Mouse (Mus musculus) urinary bladder, adult 2 months (tissue): ENCODE data around the gene Cadm1. TPM values are rescaled to one million over a fixed set of nuclear protein-coding genes. Genes with fewer than 3 reads are reported as not detected.

Experiments used
- DNase-seq: peaks from one replicate; pipeline ENCODE4 v3.0.0; 2022; ENCODE audit warnings: low spot score
- polyA plus RNA-seq: library from polyadenylated mRNA; depleted of rRNA; stranded (reverse); fragments of >200 nt; gene quantifications from 2 replicates; pipeline ENCODE4 v1.2.3, GENCODE M21; 2012

The Cadm1 gene
- polyA plus RNA-seq, 1 experiment = 9.3 TPM

DNA sequence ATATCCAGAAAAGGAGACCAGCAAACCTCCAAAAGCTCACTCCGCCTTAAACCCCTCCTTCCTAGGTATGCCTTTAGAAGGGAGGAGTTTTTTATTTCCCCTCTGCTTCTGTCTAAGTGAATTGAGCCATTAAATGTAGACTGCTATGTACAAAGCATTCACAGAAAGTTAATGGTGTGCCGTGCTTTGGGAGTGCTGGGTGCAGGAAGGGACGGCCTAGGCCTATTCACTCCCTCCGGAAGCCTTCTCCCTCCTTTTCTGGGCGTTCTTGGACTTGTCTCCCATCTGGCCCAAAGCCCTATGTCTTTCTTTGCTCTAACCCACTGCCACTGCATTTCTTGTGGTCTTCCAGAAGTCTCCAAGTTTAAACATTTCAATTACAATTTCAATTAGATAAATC, 268.5 kb downstream of the Cadm1 start:
- no peak for DNase-seq

DNA sequence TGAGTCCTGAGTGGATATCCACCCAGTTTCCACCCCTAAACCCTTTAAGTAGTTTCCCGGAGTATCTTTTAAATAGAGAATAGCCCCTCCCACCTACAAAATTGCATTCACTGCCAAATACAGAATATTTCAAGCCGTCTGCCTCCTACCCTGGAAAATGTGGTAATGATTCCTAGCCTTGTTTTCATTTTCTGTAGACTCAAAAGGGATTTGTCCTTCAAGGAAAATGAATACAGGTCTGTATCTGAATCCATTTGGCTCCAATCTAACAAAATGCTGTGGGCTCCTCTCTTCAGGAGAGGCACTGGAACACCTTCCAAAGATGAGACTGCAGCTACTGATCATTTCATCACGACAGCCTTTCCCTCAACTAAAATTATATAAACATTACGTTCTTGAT, 271.3 kb downstream of the Cadm1 start:
- DNase-seq = no peak

DNA sequence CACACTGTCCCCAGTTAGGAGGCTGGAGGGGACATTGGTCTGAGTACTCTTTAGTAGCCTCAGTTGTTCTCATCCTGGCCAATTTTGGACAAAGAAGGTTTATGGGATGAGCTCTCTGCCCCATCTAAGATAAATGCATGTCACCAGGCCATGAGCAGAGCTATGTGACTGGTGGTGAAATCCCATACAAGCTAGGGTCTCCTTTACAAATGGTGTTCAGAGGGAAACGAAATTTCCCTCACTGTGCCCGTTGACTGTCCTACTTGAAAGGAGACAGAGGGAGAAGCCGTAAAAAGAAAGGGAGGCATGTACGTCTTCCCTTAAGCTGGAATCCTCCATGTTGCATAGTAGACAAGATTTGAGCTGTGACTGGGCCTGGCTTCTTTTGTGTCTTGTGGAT, 272.6 kb downstream of the Cadm1 start:
- no peak for DNase-seq

DNA sequence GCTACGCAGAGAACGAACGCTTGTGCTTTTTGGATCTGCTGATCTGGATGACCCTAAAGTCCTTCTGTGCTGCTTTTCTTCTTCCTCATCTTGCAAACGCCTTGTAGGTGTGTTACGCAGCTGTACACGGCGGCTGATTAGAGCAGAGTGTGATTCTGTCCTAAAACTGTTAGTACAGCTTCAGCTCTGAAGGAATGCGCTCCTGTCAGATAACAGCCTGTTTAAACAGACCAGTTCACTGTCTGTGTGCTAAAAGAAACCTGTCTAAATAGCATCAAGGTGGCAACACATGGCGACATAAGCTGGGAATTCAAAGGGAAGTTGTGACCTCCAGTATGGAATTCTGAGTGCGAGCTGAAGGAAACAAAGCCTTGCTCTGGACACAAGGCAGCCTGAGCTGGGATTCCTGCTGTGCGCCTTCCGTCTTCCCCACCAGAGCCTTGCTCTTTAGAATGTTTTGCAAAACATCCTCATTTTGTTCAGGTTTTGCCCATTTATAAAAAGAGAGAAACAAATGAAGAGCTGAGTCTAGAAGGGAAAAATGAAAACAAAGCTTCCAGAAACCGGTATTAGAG, 273.6 kb downstream of the Cadm1 start:
- no peak for DNase-seq

DNA sequence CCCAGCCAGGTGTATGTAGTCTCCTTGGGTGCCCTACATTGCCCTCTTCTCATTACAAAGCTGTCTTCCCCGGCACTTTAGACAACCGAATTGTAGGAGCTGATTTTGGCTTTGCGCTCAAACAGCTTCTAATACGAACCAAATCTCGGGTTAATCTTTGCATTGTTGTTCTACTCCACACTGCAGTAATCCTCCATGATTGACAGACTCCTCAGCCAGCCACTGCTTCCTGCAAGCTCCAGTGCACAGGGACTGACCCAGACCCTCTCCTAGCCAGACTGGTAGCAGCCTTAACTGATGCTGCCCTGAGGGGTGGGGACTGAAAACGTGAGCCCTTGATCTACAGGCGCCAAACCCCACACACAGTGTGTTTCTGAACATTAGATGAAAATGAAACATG, 275.7 kb downstream of the Cadm1 start:
- no peak for DNase-seq

DNA sequence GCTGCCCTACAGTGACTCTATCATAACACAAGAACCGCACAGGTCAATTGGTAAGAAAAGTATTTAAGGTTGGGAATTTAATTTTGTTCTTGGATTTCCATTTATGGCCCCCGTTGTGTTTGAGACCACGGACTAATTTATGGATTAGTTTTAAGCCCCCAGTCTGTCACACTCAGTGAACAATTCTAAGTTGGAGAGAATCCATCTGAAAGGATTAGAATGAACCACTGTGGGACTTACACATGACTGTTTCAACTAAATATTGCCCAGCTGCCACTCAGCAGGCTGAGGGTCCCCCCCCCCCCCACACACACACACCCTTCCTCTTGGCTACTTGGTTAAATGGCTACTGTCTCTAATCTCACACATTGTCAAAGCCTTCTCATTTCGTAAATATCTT, 295.7 kb downstream of the Cadm1 start:
- DNase-seq = no peak

DNA sequence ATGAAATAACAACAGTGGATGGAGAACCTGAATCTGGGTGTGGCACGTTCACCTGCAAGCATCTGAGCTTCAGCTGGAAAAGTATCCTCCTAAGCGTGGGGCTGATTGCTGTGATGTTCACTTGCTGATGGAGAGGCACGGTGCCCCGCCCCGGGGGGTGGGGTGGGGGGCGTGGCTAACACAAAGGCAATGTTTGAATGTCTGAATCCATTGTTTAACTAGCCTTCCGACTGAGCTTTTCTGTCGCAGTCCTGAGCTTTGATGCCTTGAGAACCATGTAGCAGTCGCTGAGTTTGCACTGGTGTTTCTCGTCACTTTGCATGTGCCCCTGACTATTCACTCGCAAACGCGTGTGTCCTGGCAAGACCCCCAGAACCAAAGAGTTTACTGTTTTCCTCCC, 298.8 kb downstream of the Cadm1 start:
- DNase-seq = no peak

DNA sequence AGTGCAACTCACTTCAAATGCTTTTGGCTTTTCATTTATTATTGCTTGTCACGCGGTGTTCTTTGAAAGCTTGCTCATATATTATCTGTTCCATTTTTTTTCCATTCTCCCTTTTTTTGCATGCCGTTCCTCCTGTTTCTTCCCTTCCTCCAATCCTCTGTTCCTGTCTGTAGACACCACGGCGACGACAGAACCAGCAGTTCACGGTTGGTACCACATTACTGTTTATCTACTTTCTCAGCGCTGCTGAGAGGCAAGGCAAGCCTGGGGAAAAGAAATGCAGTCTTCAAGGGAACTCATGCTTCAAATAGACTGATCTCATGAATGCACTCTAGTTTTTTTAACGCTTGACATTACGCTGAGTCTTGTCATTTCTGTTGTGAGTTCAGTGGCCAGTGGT, 299.2 kb downstream of the Cadm1 start:
- DNase-seq = no peak

DNA sequence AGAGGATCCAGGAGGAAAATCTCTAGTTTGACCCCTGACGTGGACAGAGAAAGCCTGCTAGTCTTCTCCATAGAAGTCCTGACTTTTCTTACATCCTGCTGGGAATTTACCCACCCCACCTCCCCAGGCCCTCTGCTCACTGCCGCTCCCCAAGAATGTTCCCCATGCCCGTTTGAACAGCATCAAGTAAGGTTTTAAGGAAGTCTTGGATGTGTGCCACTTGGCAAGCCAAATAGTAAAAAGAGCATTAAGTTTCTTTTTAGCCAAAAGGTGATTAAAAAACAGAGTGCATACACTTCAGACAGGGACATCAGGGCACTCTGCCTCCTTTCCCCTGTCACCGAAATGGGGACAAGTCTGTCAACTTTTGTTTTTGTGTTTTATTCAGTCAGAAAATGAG, 299.9 kb downstream of the Cadm1 start:
- DNase-seq = no peak

DNA sequence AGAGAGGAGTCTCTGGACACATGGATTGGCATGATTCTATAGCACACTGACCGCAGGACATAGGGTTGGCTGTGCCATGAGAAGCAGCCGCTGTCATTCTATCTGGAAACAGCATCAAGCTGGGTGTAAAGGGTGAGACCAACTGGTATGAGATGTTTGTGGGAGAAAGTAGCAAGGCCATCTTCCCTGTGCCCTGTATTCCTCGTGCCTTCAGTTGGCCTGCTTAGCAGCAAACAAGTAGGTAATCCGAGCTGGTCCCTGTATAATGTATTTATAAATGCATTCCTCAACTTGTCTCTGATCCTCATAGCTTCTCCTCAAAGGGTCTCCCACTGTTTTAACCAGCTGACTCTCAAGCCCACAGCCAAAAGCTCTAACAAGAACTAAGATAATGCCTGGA, 301.4 kb downstream of the Cadm1 start:
- DNase-seq = no peak

DNA sequence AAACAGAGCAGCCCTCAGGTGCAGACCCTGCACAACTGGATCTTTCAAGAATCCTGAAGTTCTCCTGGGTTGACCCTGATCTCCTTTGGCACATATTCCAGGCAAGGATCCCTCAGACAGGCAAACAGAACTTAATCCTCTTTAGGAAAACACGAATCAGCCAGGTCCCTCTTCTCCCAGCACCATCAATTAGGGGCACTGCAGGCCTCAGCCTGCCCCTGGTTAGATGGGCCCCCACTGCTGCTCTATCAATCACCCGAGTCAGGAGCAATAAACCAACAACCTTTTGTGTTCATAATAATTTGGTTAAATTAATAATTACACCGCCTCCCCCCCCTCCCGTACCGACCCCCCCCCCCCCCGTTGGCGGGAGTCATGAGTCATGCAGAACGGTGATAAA, 308.2 kb downstream of the Cadm1 start:
- DNase-seq = no peak

DNA sequence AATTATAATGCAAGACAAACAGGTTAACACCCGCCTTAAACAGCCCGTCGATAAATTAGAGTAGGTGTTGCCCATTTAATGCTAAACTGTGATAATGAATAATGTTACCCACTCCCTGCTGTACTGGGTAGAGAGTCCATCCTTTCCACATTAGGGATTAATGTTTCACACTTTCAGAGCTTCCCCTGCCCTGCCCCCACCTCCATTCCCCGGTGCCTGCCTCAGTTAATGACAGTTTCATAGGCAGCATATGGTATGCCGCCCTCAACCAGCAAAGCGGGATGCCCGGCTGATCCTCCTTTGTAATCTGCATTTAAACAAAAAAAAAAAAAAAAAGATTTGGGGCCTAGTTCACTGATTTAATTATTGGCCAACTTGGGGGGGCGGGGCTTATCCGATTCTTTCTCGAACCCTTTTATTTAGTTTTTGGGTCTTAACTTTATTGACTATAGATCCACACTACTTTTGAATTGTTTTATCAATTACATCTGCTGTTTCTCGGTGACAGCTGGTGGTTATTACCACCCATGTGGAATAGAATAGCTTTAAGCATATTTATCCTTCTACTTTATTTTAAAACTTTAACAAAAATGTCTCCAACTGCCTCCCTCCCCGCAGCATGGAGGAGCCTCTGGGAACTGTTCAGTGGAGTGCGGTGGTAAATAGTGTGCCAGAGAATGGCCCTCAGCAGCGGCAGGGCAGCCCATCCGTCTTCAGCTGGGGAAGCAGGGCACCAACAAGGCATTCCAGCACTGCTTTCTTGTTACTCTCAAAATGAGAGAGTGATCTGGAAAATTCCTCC, 309.1 kb downstream of the Cadm1 start:
- no peak for DNase-seq

DNA sequence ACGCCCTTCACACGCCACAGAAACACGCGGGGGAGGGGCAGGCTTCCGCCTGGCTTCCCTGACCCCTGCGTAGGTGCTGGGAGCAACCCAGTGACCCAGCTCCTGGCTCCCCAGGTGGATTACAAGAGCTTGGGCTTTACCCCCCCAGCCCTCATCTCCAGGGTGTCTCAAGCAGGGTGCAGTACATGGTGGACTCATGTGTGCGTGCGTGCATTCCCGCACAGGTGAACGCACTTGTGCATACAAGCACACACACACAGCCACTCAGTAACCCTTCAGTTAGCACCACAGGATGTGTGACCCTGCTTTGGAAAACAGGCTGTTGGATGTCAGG, 309.7 kb downstream of the Cadm1 start:
- no peak for DNase-seq

DNA sequence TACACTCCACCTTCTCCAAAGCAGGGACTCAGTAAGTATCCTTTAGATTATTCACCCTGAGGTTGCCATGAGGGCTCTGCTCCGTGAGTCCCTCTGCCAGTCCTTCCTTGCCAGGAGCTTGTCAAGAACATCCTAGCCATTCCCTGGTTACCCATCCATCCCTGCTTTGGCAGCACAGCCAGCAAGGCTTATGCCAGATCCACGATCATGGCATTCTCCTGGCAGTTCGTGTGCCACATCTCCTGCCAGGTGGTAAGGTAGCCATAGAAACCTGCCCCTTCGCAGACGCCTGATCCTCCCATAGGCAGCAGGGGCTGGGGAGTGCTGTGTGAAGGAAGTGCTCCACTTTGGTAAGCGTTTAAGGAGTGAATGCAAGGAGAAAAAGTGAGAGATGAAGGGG, 313.4 kb downstream of the Cadm1 start:
- no peak for DNase-seq

DNA sequence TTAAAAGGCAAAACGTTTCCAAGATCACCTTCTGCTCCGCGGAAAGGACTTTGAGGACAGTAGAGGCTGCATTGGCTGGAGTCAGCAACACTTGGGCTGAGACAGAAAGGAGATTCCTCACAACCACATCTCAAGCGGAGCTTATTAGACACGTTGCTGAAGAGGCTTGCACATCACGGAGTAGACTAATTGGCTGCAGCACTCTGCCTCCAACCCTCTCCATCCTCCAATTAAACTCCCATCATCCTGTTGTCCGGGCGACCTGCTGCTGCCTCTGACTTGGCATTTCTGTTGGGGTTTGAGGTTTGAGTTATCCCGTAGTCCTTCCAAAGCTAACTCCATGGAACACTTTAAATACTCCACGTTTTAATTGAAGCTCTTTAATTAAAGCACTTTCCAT, 316.3 kb downstream of the Cadm1 start:
- DNase-seq = no peak

DNA sequence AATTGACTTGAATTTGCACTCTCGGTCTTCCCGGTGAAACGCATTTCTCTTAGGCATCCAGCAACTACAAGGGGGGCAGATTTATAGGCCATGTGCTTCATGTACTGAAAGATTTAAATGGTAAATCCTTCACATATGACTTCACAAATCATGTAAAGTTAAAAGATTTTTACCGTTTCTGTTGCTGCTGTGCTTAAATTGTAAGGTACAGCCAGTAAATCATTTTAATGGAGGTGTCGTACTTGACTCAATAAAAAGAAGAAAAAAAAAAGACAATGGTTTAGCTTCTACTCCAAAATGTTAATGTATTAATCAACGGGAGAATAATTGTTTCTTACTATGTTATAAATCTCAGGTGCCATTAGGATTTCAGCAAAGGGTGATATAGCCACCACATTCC, 317.0 kb downstream of the Cadm1 start:
- no peak for DNase-seq

DNA sequence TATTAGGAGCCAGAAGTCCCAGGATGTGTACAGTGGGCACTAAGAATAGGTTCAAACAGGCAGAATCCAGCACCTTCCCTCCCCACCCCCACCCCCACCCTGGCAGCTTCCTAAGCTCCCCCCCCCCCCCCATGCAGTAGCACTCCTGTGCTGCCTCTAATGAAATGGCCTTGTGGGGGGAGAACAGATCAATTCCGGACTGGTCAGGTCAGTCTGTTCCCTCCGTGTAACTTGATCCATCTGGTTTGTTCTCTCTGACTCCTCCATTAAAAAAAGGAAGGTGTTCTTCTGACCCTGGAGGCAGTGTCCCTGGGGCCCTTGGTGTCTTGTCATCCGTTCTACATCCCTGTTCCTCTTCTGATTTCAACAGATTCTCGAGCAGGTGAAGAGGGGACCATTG, 317.8 kb downstream of the Cadm1 start:
- no peak for DNase-seq

DNA sequence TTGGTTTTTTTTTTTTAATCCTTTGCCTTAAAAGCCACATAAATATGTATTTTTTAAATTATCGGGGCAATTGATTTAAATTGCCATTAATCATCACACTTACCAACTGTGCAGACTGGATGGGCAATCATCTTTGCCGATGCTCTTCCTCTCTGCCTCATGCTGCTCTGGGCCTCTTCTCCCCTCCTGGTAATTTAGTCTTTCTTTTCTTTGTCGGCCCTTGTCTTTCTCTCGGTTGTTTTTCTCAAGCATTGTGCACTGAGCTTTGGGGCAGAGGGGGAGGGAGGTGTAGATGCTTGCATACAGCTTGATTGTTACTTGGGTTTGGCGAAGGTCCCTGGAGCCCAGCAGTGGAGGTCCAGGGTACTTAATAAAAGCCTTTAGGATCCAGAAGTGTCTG, 318.8 kb downstream of the Cadm1 start:
- no peak for DNase-seq

DNA sequence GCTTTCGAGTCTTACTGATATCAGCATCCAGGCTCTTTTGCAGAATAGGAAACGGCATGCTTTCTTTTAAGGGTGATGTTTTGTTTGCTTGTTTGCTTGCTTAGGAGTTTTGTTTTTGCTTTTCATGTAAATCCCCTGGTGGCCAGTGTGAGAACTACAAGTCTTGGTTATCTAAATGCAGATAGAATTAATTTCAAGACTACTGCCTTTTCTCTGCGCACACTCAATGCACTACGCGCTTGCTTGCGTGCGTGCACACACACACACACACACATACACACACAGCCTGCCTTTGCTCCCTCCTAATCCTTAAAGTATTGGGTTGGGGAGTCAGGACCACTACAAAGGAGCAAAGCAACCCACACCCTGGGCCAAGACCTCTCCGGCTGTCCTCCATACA, 326.3 kb downstream of the Cadm1 start:
- DNase-seq = no peak

DNA sequence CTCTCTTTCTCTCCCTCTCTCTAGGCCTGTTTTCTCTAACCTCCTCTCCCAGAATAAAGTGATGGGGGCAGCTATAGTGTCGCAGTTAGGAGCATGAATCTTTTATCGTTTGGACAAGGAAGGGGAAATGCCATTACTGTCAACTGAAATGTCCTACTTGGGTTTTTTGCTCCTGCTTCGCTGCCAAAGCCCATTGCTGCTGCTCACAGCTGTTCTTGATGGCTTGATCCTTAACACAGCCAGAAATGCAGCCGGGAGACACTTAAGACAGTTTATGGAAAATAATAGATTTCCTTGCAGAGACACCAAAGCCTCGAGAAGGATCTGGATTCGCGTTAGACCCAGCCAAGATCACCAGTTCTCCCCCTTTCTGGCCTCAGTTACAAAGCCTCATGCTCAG, 327.3 kb downstream of the Cadm1 start:
- DNase-seq = no peak

DNA sequence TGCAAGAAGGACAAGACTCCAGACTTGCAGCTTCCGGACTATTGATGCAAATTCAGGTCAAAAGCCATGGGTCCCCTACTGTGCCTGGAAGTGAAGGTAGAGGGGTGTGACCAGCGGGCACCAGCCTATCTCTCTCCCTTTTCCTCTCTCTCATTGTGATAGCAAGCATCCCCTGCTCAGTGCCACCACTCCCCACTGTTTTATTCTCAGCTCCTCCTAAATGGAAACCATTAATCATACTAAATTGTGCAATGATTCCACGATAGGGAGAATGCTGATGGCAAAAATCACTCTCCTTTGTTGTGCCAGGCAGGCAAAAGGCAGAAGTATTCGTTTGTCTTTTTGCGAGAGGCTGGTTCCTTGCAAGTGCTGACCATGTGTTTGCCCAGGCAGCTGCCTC, 328.2 kb downstream of the Cadm1 start:
- no peak for DNase-seq

DNA sequence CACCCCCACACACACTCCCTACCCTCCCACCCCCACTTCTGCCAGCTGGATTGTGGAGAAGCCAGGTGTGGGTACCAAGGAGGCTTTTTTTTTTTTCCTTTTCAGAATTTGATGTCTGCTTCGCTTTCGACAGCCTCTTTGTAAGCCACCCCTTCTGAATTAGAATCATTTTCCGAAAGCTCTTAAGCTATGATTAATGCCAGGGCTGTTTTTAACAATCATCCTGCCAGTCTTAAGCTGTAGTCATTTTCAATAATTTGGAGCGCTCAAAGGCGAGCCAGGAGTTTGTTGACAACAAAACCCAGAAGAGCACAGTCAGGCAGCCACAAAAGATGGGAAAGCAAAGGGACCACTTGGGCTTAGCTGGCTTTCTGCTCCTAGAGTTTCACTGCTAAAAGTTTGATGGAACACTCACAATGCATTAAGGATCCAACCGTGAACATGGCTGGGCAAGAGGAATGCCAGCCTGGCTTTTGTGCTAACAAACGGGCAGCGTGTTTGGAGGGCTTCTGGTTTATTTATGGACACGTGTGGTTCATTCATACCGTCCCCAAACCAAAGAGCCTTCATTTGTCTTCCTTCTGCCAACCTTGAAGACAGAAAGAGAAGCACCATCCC, 328.9 kb downstream of the Cadm1 start:
- no peak for DNase-seq

DNA sequence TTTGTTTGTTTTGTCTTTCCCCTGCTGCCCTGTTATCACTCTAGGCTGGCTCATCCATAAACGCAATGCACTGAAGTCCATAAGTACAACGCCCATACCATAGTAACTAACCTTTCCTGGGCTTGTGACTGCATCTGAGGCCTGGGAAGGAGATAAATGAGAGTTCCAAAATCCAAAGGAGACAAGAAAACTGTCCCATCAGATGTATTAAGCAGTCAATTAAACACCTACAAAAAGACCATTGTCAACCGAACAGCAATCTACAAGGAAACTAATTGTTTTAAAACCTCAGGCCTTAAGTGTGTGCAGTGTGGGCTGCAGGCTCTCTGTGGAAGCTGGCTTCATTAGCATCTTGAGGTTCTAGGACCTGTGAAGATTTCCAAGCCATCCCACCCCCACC, 331.0 kb downstream of the Cadm1 start:
- DNase-seq = no peak

DNA sequence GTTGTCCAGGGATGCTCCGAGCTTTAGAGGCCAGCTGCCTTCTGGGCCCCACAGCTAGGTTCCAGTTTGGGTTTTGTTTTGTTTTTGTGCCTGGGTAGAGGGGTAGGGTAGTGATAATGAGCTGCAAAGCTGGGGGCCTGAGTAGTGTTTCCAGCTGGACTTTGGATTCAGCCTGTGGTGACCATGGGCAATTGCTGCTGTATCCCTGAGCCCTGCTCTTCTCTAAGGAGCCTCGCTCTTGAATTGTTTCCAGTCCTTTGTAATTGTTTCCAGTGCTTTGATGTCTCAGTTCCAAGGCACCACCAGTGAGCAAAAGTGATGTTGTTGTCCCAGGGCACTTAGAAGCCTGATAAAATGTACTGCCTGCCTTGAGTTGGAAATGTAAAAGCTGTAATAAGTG, 331.8 kb downstream of the Cadm1 start:
- DNase-seq = no peak
